In genomic region chr2:130167861-130168260, GRCm38 (mm10) we compare ENCODE assay signal across 8 mouse cellular contexts. TPM values are rescaled to one million over a fixed set of nuclear protein-coding genes. Genes with fewer than 3 reads are reported as not detected.
DNase-seq lines count a peak whose midpoint lies in the region; ATAC-seq and TF ChIP-seq lines count a peak whose summit lies in the region.

No protein-coding gene starts in this region.

- H3K27ac ChIP-seq in gastrocnemius, adult 2 months, result no peak overlapping the region

- 0 out of 2 replicates have a peak, but pooled peaks have one; percentile 45 for ATAC-seq in megakaryocyte, adult 5-6 weeks (ENCODE audit: poor library complexity, severe bottlenecking)
- ATAC-seq in inflammation-experienced regulatory T-cells, adult 6 months, result no peak

- intact Hi-C loops in gastrocnemius, adult 2 months (cut with DNase I), result loop anchor here (5.0 kb wide), 1 partner anchor 101 kb away; no protein-coding TSS in a partner anchor

- TF ChIP-seq CTCF in gastrocnemius, adult 2 months (IDR thresholded peaks at IDR 0.05), result peak; percentile 63

- H3K4me3 ChIP-seq in gastrocnemius, adult 2 months, result no peak overlapping the region

- DNase-seq in gastrocnemius, adult 2 months, result peak; percentile 57
- DNase-seq in gastrocnemius, postnatal 25 days, result no peak
- DNase-seq in urinary bladder, postnatal 25 days (ENCODE audit: low spot score), result peak; percentile 18
- no peak for DNase-seq in urinary bladder, postnatal 10 days (ENCODE audit: low spot score)
- DNase-seq in embryo, embryonic 11 days, result peak; percentile 78
- peak; percentile 48 to 81 for DNase-seq in layer of hippocampus, adult 18-20 months (ENCODE audit: low spot score in 2 of 2)

RNA-seq across cellular contexts. Expression of gene Snrpb, which starts 11.3 kb away (rescaled TPM):
- 100 to 1,000 TPM; 124 to 137 TPM for total RNA-seq in gastrocnemius, adult 2 months (2021)
- total RNA-seq in gastrocnemius, postnatal 25 days (2021), result 100 to 1,000 TPM; 118 to 122 TPM
- 100 to 1,000 TPM; 113 to 115 TPM for total RNA-seq in layer of hippocampus, adult 18-20 months (2021)
- total RNA-seq in megakaryocyte, adult 5-6 weeks (2015), result 226 and 247 TPM in 2 replicates
- 154 and 191 TPM in 2 replicates for total RNA-seq in megakaryocyte, adult 5-6 weeks (2017)
- 100 to 1,000 TPM; 297 to 418 (median 316) TPM for polyA plus RNA-seq in inflammation-experienced regulatory T-cells, adult 6 months (2017; shearing (Covaris generic))

RNA-seq across cellular contexts. Expression of gene Tmc2, which starts 27.1 kb away (rescaled TPM):
- not detected for total RNA-seq in gastrocnemius, adult 2 months (2021)
- total RNA-seq in gastrocnemius, postnatal 25 days (2021), result not detected
- under 1 TPM in 1 of 2 experiments, not detected in 1; 0.12 TPM for total RNA-seq in layer of hippocampus, adult 18-20 months (2021)
- not detected in 2 replicates for total RNA-seq in megakaryocyte, adult 5-6 weeks (2015)
- total RNA-seq in megakaryocyte, adult 5-6 weeks (2017), result not detected in 2 replicates
- not detected for polyA plus RNA-seq in inflammation-experienced regulatory T-cells, adult 6 months (2017; shearing (Covaris generic))

RNA-seq across cellular contexts. Expression of gene Tgm6, which starts 55.6 kb away (rescaled TPM):
- not detected for total RNA-seq in gastrocnemius, adult 2 months (2021)
- total RNA-seq in gastrocnemius, postnatal 25 days (2021), result not detected
- total RNA-seq in layer of hippocampus, adult 18-20 months (2021), result under 1 TPM in 1 of 2 experiments, not detected in 1; 0.17 TPM
- total RNA-seq in megakaryocyte, adult 5-6 weeks (2015), result not detected in 2 replicates
- not detected in 2 replicates for total RNA-seq in megakaryocyte, adult 5-6 weeks (2017)
- polyA plus RNA-seq in inflammation-experienced regulatory T-cells, adult 6 months (2017; shearing (Covaris generic)), result not detected

Comparison
In these comparisons a context has a peak if more than half of its experiments do, and no peak if none do; other contexts are left out.
1. DNase-seq: peak in gastrocnemius, adult 2 months (single experiment), urinary bladder, postnatal 25 days (single experiment), embryo, embryonic 11 days (single experiment) and layer of hippocampus, adult 18-20 months (2 of 2); none in gastrocnemius, postnatal 25 days (single experiment) and urinary bladder, postnatal 10 days (single experiment).